In genomic region chr7:75854231-75854925, GRCm38 (mm10) we compare ENCODE assay signal across 9 mouse cellular contexts. TPM values are rescaled to one million over a fixed set of nuclear protein-coding genes. Genes with fewer than 3 reads are reported as not detected.
DNase-seq lines count a peak whose midpoint lies in the region; ATAC-seq lines count a peak whose summit lies in the region.
"Had no signal": no experiment of that assay in that cellular context is flagged by ENCODE, and none has a peak within 500 bp of the region (broad histone marks: within the 10 kb centered on the region; RNA-seq: fewer than 3 reads in every experiment).

No protein-coding gene starts in this region.

- 39% methylated on average over 6 of the region's 6 CpGs for WGBS in heart, embryonic 16.5 days
- 12% methylated on average over 6 of the region's 6 CpGs for WGBS in midbrain, embryonic 12.5 days

- intact Hi-C loops in heart, postnatal 25 days (cut with DNase I), result no loop called here
- intact Hi-C loops in heart, postnatal 10 days (cut with DNase I), result no loop called here

- peaks cover 3% of the 10 kb centered on the region; the same call in 1 of the 2 replicates for H3K36me3 ChIP-seq in heart, embryonic 16.5 days (ENCODE audit: control insufficient read depth, insufficient read depth)
- 0 out of 2 replicates have a peak, but pooled peaks cover 3% of the 10 kb centered on the region for H3K36me3 ChIP-seq in midbrain, embryonic 12.5 days

- H3K4me2 ChIP-seq in heart, embryonic 16.5 days (ENCODE audit: low read depth, low read length), result no peak overlapping the region
- peak overlapping the region; percentile 10 for H3K4me2 ChIP-seq in midbrain, embryonic 12.5 days (replicated peaks)

- H3K27me3 ChIP-seq in heart, embryonic 16.5 days (ENCODE audit: control insufficient read depth, insufficient read depth, low read length), result no peaks in the 10 kb centered on the region
- H3K27me3 ChIP-seq in midbrain, embryonic 12.5 days, result no peaks in the 10 kb centered on the region
- H3K27me3 ChIP-seq: CH12.LX had no signal

- H3K9me3 ChIP-seq in heart, embryonic 16.5 days (replicated peaks; ENCODE audit: control insufficient read depth, low read length), result no peaks in the 10 kb centered on the region
- H3K9me3 ChIP-seq in midbrain, embryonic 12.5 days, result no peaks in the 10 kb centered on the region

- no peak overlapping the region for H3K4me3 ChIP-seq in heart, embryonic 16.5 days (ENCODE audit: low read length)
- H3K4me3 ChIP-seq in midbrain, embryonic 12.5 days, result no peak overlapping the region

- 0 out of 2 replicates have a peak overlapping the region, but pooled peaks have one; percentile 26 for H3K9ac ChIP-seq in heart, embryonic 16.5 days (ENCODE audit: low read length)
- no peak overlapping the region for H3K9ac ChIP-seq in midbrain, embryonic 12.5 days (replicated peaks)

- ATAC-seq in heart, embryonic 16.5 days (replicated peaks; ENCODE audit: extremely low read depth, insufficient read depth, low FRiP score), result no peak
- ATAC-seq in midbrain, embryonic 12.5 days (ENCODE audit: low FRiP score, low read depth), result peak; percentile 62

- DNase-seq in heart, postnatal 25 days (ENCODE audit: low spot score), result no peak
- peak; percentile 60 for DNase-seq in embryo, embryonic 10 days (ENCODE audit: low spot score)
- DNase-seq in kidney, adult 18-20 months, result peak; percentile 42
- DNase-seq in thymus, postnatal 10 days (ENCODE audit: low spot score in 2 of 2), result no peak
- no peak for DNase-seq in gastrocnemius, adult 18-20 months (ENCODE audit: low spot score)
- DNase-seq in heart, postnatal 10 days, result no peak

- H3K27ac ChIP-seq in heart, embryonic 16.5 days (ENCODE audit: low read length), result peak overlapping the region; percentile 43
- peak overlapping the region; percentile 79 for H3K27ac ChIP-seq in midbrain, embryonic 12.5 days (replicated peaks)

- peaks cover 43% of the 10 kb centered on the region for H3K4me1 ChIP-seq in heart, embryonic 16.5 days (ENCODE audit: control insufficient read depth, insufficient read depth, low read length)
- peaks cover 59% of the 10 kb centered on the region for H3K4me1 ChIP-seq in midbrain, embryonic 12.5 days

RNA-seq across cellular contexts. Expression of gene Klhl25, which starts 6.3 kb away (rescaled TPM):
- polyA plus RNA-seq in heart, embryonic 16.5 days (2015; fragmentation: Nextera tagmentation; extraction: Ambion mirVana), result 9.1 and 10.9 TPM in 2 replicates
- 1 to 10 TPM; 4.1 to 4.8 TPM for total RNA-seq in heart, postnatal 25 days (2021)
- 22.4 and 23.1 TPM in 2 replicates for polyA plus RNA-seq in midbrain, embryonic 12.5 days (2016; fragmentation: Nextera tagmentation; extraction: Ambion mirVana)
- total RNA-seq in gastrocnemius, adult 18-20 months (2021), result 1 to 10 TPM; 2.6 to 3.2 TPM
- total RNA-seq in heart, postnatal 10 days (2021), result 10 to 100 TPM in 1 of 2 experiments, 1 to 10 TPM in 1; 7.1 to 10.7 TPM

Comparison
In these comparisons a context has a peak if more than half of its experiments do, and no peak if none do; other contexts are left out.
1. DNase-seq: peak in embryo, embryonic 10 days (single experiment) and kidney, adult 18-20 months (single experiment); none in heart, postnatal 25 days (single experiment), thymus, postnatal 10 days (0 of 2), gastrocnemius, adult 18-20 months (single experiment) and heart, postnatal 10 days (0 of 2).